ENCODE assay signal across 8 mouse cellular contexts in the genomic region with DNA sequence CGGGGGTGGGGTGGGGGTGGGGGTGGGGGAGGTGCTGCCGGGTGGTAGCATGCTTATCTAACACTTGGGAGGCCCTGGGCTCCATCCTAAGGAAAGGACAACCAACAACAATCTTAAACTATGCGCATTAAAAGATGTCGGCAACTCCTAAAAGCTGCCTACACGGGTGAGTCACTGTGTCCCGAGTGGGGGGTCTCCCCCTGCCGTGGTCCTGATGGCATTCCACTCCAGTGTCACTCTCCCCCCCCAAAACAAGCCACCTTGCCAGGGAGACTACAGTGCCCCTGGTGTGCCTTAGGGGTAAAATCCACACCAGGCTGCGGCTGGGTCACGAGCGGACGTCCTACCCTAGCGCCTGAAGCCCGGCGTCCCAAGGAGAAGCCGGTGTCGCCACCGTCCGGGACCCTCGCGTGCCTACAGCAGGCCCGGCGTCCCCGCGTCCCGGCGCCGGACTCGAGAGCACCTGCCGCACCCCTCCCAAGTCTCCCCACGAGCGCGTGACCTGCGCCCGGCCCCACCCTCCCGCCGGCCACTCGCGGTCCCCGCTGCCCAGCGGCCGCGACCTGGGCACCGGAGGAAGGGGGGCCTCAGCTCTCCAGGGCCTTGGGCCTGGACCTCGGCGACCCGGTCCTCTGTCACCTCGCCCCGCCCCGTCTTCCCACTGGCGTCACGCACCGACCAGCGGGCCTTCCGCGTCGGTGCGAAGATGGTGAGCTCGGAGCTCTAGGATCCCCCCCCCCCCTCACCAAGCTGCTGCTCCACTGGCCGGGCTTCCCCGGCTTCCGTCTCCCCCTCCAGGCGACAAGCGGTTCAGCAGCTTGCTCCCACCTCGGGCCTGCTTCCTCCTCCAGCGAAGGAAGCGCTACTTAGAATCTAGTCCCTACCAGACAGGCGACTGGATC. TPM values are rescaled to one million over a fixed set of nuclear protein-coding genes. Genes with fewer than 3 reads are reported as not detected.
DNase-seq lines count a peak whose midpoint lies in the region; ATAC-seq lines count a peak whose summit lies in the region.

A gene (minus strand): TSS at position 874 of the 902 bp plus-strand sequence.

- intact Hi-C loops in gastrocnemius, postnatal 36 days (cut with DNase I) = loop anchor here (2.0 kb wide), 1 partner anchor 13 kb away; no protein-coding TSS in a partner anchor
- intact Hi-C loops in left cerebral cortex, postnatal 36 days (cut with DNase I) = no loop called here

- WGBS in intestine, embryonic 15.5 days = under 1% methylated on average over 55 of the region's 67 CpGs
- 2% methylated on average over 61 of the region's 67 CpGs for WGBS in midbrain, embryonic 10.5 days

- H3K4me2 ChIP-seq in intestine, embryonic 15.5 days (replicated peaks) = peak within 1 kb of the TSS; percentile 96

- no peaks in the 10 kb centered on the region for H3K27me3 ChIP-seq in intestine, embryonic 15.5 days (replicated peaks)
- H3K27me3 ChIP-seq in midbrain, embryonic 10.5 days (ENCODE audit: low read depth, poor library complexity, severe bottlenecking) = no peaks in the 10 kb centered on the region; the same call in 1 of the 2 replicates

- peak within 1 kb of the TSS; percentile 67 for H3K4me3 ChIP-seq in intestine, embryonic 15.5 days (replicated peaks)
- peak within 1 kb of the TSS; percentile 80 for H3K4me3 ChIP-seq in midbrain, embryonic 10.5 days

- H3K9me3 ChIP-seq in intestine, embryonic 15.5 days = no peaks in the 10 kb centered on the region
- no peaks in the 10 kb centered on the region for H3K9me3 ChIP-seq in midbrain, embryonic 10.5 days (replicated peaks)

- peak; percentile 87 for DNase-seq in adrenal gland, adult 8-10 months
- peak; percentile 93 for DNase-seq in embryo, embryonic 11 days
- peak; percentile 84 to 87 for DNase-seq in gastrocnemius, postnatal 36 days
- peak; percentile 85 to 87 for DNase-seq in left cerebral cortex, postnatal 36 days (ENCODE audit: low spot score in 2 of 2)
- DNase-seq in midbrain, embryonic 10.5 days (ENCODE audit: low spot score) = peak; percentile 90
- DNase-seq in right cerebral cortex, postnatal 36 days (ENCODE audit: low spot score in 2 of 2) = peak; percentile 79 to 85
- DNase-seq in urinary bladder, postnatal 4 days (ENCODE audit: low spot score in 2 of 2) = peak; percentile 84 to 87

- peaks cover 3% of the 10 kb centered on the region; the same call in 1 of the 2 replicates for H3K4me1 ChIP-seq in intestine, embryonic 15.5 days (replicated peaks)
- peaks cover 31% of the 10 kb centered on the region for H3K4me1 ChIP-seq in midbrain, embryonic 10.5 days

- peak; percentile 93 for ATAC-seq in intestine, embryonic 15.5 days

- peak within 1 kb of the TSS; percentile 68 for H3K9ac ChIP-seq in intestine, embryonic 15.5 days

- H3K36me3 ChIP-seq in intestine, embryonic 15.5 days = no peaks in the 10 kb centered on the region
- H3K36me3 ChIP-seq in midbrain, embryonic 10.5 days = peaks cover 68% of the 10 kb centered on the region

- H3K27ac ChIP-seq in intestine, embryonic 15.5 days = peak within 1 kb of the TSS; percentile 80
- peak within 1 kb of the TSS; percentile 93 for H3K27ac ChIP-seq in midbrain, embryonic 10.5 days (replicated peaks)

RNA-seq across cellular contexts. Expression of the gene that starts here (rescaled TPM):
- 10 to 100 TPM; 50.2 to 84.6 (median 64.4) TPM for total RNA-seq in adrenal gland, adult 8-10 months (2022)
- 10 to 100 TPM; 32.7 to 33.5 TPM for total RNA-seq in gastrocnemius, postnatal 36 days (2021)
- 16.0 and 17.9 TPM in 2 replicates for polyA plus RNA-seq in intestine, embryonic 15.5 days (2015; fragmentation: Nextera tagmentation; extraction: Ambion mirVana)
- total RNA-seq in left cerebral cortex, postnatal 36 days (2021) = 10 to 100 TPM; 26.8 to 33.5 TPM
- 11.4 and 13.0 TPM in 2 replicates for polyA plus RNA-seq in midbrain, embryonic 10.5 days (2016; fragmentation: Nextera tagmentation; extraction: Ambion mirVana)

Comparison
In these comparisons a context has a peak if more than half of its experiments do, and no peak if none do; other contexts are left out.
1. Peak in every context shown above with its lines: DNase-seq, ATAC-seq, H3K4me3 ChIP-seq and H3K27ac ChIP-seq.